ENCODE assay signal across 18 mouse cellular contexts in genomic region chr16:29510743-29511142, GRCm38 (mm10). TPM values are rescaled to one million over a fixed set of nuclear protein-coding genes. Genes with fewer than 3 reads are reported as not detected.
"Had no signal": no experiment of that assay in that cellular context is flagged by ENCODE, and none has a peak within 500 bp of the region (broad histone marks: within the 10 kb centered on the region; RNA-seq: fewer than 3 reads in every experiment).

No protein-coding gene starts in this region.

- H3K9me3 ChIP-seq: hindbrain, embryonic 13.5 days; limb, embryonic 12.5 days; liver, embryonic 13.5 days; lung, embryonic 15.5 days; neural tube, embryonic 13.5 days; stomach, embryonic 15.5 days had no signal

- ATAC-seq: intestine, embryonic 16.5 days; liver, postnatal 0 days; midbrain, embryonic 16.5 days had no signal

- H3K9ac ChIP-seq: hindbrain, embryonic 13.5 days; limb, embryonic 12.5 days; liver, embryonic 13.5 days; liver, postnatal 0 days; lung, embryonic 15.5 days; neural tube, embryonic 13.5 days; stomach, embryonic 15.5 days had no signal

- H3K4me1 ChIP-seq: hindbrain, embryonic 13.5 days; limb, embryonic 12.5 days; liver, embryonic 13.5 days; lung, embryonic 15.5 days; neural tube, embryonic 13.5 days; stomach, embryonic 15.5 days had no signal

- DNase-seq: layer of hippocampus, adult 9-11 months; layer of hippocampus, postnatal 36 days; liver; liver, embryonic 13.5 days; liver, postnatal 0 days; lung, postnatal 14 days; retina, postnatal 1 day; thymus, adult 2 months had no signal

- H3K36me3 ChIP-seq: hindbrain, embryonic 13.5 days; limb, embryonic 12.5 days; liver, embryonic 13.5 days; lung, embryonic 15.5 days; neural tube, embryonic 13.5 days; stomach, embryonic 15.5 days had no signal

- H3K27ac ChIP-seq: hindbrain, embryonic 13.5 days; limb, embryonic 12.5 days; liver, embryonic 13.5 days; lung, embryonic 15.5 days; macrophage; neural tube, embryonic 13.5 days; stomach, embryonic 15.5 days had no signal

- H3K4me3 ChIP-seq: hindbrain, embryonic 13.5 days; limb, embryonic 12.5 days; liver, embryonic 13.5 days; lung, embryonic 15.5 days; neural tube, embryonic 13.5 days; stomach, embryonic 15.5 days had no signal

- H3K4me2 ChIP-seq: hindbrain, embryonic 13.5 days; limb, embryonic 12.5 days; liver, embryonic 13.5 days; lung, embryonic 15.5 days; midbrain, embryonic 11.5 days; neural tube, embryonic 13.5 days; stomach, embryonic 15.5 days had no signal

- H3K27me3 ChIP-seq: hindbrain, embryonic 13.5 days; limb, embryonic 12.5 days; liver, embryonic 13.5 days; lung, embryonic 15.5 days; neural tube, embryonic 13.5 days; stomach, embryonic 15.5 days had no signal

RNA-seq across cellular contexts. Expression of gene Atp13a4, which starts 33.9 kb away (rescaled TPM):
- polyA plus RNA-seq: intestine, embryonic 16.5 days; limb, embryonic 12.5 days; liver, embryonic 13.5 days; liver, postnatal 0 days; spleen, adult 2 months had no signal
